Mouse (Mus musculus): ENCODE results near the gene Qsox2.

The Qsox2 gene

DNA sequence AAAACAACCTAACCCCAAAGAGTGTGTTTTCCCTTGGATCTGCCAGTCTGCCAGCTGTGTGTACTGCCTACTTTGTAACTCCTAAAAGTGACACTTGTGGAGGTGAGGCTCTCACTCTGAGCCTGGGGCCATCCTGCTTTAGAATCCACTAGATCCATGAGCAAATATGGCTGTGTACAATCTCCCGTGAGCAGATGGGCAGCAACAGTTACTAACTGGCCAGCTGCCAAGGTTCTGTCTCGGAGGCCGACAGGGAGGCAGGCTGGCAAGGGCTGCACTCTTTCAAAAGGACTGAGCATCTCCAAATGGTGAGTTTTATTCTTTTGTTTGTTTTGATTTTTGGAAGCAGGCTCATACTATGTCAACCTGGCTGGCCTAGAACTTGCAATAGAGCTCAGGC lies 22.8 kb downstream of the Qsox2 start:
- DNase-seq = no peak

DNA sequence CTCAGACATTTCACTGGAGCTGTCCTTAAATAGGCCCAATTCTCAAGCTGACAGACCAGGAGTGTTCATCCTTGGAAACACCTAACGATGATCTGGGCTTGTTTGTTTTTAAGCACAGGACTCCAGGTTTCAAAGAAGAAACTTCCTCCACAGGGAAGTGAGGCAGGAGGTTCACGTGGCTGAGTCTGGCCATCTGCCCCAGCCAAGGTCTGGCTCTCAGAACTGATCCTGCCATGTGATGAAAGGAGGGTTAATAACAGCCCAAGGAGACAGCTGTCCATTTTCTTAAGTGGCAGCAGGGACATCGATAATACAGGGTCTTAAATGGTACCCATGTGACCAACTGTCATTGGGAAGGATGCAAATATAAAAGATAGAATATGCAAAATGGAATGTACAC lies 27.8 kb downstream of the Qsox2 start:
- DNase-seq = no peak

DNA sequence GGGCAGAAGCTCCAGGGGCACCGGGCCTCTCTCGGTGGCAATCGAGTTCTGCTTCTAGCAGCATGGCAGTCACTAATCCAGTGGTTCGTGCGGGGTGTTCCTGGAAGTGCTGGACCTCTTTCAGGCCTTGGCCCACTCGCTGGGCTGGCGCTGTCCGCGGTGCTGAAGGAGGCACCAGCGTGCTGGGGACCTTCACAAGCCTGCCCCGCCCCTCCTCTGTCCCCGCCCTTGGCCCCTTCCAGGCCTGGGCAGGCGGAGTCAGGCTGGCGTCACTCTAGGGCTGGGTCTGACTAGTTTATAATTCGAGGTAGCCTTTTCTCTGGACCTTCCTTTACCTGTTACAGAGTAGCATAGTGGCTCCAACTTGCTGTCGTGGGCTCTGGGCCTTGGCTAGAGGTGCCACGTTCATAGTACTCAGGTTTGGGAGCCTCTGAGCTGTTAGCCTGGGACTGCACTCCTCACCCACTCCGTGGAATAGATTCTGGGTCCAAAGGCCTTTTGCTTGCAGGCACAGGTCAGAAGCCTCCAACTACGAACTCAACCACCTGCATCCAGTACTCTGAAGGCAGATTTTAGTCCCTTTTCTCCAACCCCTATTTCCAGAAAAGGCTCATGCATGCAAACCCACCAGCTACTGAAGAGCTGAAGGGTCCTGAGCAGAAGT lies 29.1 kb downstream of the Qsox2 start, which contains the start of gene Lhx3:
TSS of gene Lhx3 (minus strand) at position 164 of the 664 bp plus-strand sequence.
- DNase-seq = peak; percentile 97

GRCm38 (mm10) chr2:26207559-26207958 lies 29.8 kb downstream of the Qsox2 start:
- peak; percentile 27 for DNase-seq

DNA sequence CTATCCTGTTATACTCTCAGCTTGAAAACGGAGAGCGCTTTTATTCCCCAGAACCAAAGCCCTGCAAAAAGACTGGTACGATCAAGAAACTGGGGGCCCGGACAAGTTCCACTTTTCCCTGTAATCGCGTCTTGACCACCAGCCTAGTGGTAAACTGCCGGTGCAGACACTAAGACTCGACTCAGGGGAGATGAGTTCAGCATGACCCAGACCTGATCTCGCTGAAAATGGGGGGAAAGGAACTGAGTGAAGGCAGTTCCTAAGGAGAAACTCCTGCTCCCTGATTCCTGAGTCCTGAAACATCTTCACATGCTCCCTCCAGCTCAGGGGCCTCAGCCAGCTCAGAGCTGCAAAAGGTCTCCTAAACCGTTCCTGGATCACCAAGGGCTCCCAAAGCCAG lies 31.6 kb downstream of the Qsox2 start:
- DNase-seq = no peak

- DNase-seq = peak; percentile 75
These were observed 32.2 kb downstream of the Qsox2 start for GRCm38 (mm10) chr2:26205126-26205525.

DNA sequence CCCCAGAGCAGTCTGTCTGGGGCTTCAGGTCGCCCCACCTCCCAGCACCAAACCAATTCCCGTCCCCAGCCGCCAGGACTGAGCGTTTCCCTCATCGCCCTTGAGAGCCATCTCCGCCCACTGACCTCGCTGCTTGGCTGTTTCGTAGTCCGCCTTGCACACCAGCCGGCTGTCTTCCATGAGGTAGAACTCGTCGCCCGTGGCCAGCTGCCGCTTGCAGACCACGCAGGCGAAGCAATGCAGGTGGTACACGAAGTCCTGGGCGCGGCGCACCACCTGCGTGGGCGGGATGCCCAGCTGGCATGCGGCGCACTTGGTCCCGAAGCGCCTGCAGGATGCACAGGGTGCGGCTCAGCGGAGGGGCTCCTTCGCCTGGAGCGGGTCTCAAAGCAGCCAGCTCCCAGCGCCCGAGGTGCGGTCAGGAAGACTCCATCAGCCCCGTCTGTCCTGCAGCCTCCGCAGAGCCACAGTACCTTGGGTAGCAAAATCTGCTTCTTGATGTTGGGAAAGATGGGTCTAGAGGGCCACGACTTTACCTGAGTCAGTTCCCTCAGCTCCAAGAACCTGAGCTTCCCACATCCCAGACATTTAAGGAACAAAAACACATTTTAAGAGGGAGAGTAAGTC lies 34.4 kb downstream of the Qsox2 start:
- no peak for DNase-seq

GRCm38 (mm10) chr2:26201926-26202848 lies 35.1 kb downstream of the Qsox2 start:
- DNase-seq = no peak

GRCm38 (mm10) chr2:26198488-26198887 lies 38.8 kb downstream of the Qsox2 start:
- DNase-seq = no peak

GRCm38 (mm10) chr2:26194552-26195339 lies 42.6 kb downstream of the Qsox2 start:
- no peak for DNase-seq

GRCm38 (mm10) chr2:26188517-26188916 lies 48.8 kb downstream of the Qsox2 start:
- DNase-seq = peak; percentile 37

DNA sequence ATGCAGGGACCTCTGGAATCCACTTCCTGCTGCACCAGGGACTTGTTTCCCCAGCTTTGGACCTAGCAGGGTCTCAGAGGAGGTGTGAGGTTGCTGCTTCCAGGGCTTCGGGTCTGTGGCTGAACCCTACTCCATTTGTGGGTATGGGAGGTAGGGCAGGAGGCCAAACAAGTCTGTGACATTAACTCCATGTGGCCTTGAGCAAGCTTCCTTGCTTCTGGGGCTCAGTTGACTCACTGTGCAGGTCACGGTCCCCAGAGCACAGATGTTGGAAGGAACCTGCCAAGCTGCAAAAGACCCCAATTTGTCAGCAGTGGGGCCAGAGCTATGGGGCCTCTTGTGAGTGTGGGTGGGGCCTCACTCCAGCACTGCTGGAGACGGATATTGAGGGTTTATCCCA lies 53.0 kb downstream of the Qsox2 start:
- no peak for DNase-seq

DNA sequence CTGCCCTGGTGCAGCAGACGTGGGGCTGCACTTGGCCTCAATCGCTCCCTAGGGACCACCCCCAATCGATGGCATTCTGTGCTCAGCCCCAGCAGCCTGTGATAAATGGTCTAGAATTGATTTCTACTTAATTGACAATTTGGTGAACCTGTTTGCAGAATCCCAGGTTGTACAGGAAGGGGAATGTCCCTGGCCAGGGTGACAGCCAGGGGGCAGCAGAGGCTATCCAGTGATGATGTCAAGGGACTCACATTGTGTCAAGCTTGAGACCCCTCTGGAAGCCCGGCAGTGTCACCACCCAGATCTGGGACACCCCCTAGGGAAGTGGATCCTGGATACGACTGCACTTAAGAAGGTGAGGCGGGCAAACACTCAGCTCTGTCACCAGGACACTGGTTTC lies 54.7 kb downstream of the Qsox2 start:
- DNase-seq = peak; percentile 71

DNA sequence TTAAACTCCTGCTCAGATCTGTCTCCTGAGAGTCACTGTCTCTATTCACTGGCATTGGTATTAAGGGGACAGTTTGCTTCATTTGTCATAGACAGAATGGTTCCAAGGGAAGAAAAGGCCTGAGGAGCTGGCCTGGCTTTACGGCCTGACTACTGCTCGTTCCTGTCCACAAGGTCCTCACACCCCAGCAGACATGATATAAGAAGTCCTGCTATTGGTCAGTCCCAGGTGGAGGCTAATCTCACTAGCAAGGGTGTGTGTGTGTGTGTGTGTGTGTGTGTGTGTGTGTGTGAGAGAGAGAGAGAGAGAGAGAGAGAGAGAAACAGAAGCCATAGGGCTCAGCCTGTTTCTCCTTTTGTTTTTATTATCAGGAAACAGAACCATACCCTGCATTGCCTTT lies 60.1 kb downstream of the Qsox2 start:
- no peak for DNase-seq

DNA sequence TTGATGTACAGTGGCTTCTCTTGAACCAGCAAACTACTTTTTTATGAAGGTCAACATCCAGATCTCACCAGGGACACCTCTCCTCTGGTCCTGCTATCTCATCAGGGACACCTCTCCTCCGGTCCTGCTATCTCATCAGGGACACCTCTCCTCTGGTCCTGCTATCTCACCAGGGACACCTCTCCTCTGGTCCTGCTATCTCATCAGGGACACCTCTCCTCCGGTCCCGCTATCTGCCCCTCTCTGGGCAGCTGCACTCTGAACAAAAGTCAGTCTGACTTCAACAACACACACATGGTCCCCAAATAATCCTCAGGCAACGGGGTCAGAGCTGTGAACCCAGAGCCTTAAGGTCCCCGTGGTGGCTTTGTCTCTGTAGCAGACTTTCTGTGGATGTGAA lies 60.6 kb downstream of the Qsox2 start:
- no peak for DNase-seq

DNA sequence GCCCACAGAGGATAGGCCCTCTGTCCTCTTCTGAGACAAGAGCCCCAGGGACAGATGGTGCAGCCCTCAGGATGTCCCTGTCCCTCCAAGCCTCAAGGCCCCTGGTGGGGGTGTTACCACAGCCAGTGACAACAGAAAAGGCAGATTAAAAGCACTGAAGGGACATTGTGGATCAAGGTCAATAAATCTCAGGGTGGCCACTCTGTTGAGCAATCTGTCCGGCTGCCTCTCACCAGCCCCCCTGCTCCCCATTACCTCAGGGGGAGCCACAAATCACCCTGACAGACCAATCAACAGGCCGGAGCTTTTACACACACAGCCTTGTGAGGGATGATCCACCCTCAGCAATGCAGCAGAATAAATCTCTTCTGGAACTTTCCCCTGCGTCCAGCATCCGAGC lies 62.1 kb downstream of the Qsox2 start:
- no peak for DNase-seq

DNA sequence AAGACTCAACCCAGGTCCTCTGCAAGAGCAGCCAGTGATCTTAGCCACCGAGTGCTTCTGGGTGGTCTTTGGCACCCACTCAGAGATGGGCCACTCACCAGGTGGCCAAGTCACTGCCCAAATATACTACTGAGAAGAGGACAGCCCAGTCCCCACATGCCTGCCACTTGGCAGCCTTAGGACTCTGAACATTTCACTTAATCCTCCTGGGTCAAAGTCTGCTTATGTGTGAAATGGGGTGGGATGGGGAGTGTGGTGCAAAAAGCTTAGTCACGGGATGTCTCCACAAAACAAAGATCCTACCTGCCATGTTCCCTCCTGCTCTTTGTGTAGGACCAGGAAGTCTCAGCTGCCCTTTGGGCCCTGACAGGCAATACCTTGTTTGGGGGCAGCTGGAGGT lies 65.2 kb downstream of the Qsox2 start:
- DNase-seq = no peak

GRCm38 (mm10) chr2:26170376-26170775 lies 66.9 kb downstream of the Qsox2 start:
- DNase-seq = no peak

- no peak for DNase-seq
These were observed 68.3 kb downstream of the Qsox2 start for GRCm38 (mm10) chr2:26168843-26169579.

- no peak for DNase-seq
These were observed 70.4 kb downstream of the Qsox2 start for GRCm38 (mm10) chr2:26166890-26167289.

All from kidney, postnatal 10 days (tissue).